Mouse (Mus musculus) embryonic facial prominence, embryonic 12.5 days (tissue): ENCODE measurements around the gene Tex26. TPM values are rescaled to one million over a fixed set of nuclear protein-coding genes. Genes with fewer than 3 reads are reported as not detected.

Experiments
- ATAC-seq: fragments of 200-750 bp; cut with Nextera tagmentation; 2 replicates; pipeline ENCODE4 v1.8.0; 2017; ENCODE audit not compliant: insufficient number of reproducible peaks, insufficient read depth, low FRiP score, low TSS enrichment
- H3K27ac ChIP-seq: fragments of 300-500 bp; sonication (generic); 2 replicates; pipeline ENCODE4 v1.5.1; 2016; ENCODE audit warnings: mild to moderate bottlenecking
- H3K27me3 ChIP-seq: fragments of 300-500 bp; sonication (generic); 2 replicates; pipeline ENCODE4 v1.6.1; 2016; ENCODE audit warnings: mild to moderate bottlenecking, moderate library complexity
- H3K36me3 ChIP-seq: fragments of 300-500 bp; sonication (generic); 2 replicates; pipeline ENCODE4 v1.6.1; 2016; ENCODE audit warnings: mild to moderate bottlenecking
- H3K4me1 ChIP-seq: fragments of 300-500 bp; sonication (generic); 2 replicates; pipeline ENCODE4 v1.6.1; 2016
- H3K4me2 ChIP-seq: fragments of 300-500 bp; sonication (generic); replicated peaks from 2 replicates; pipeline ENCODE4 v1.6.1; 2016; ENCODE audit warnings: mild to moderate bottlenecking, moderate library complexity
- H3K4me3 ChIP-seq: fragments of 300-500 bp; sonication (generic); 2 replicates; pipeline ENCODE4 v1.5.1; 2016; ENCODE audit warnings: mild to moderate bottlenecking
- H3K9ac ChIP-seq: fragments of 300-500 bp; sonication (generic); 2 replicates; pipeline ENCODE4 v1.6.1; 2016; ENCODE audit warnings: mild to moderate bottlenecking, moderate library complexity
- H3K9me3 ChIP-seq: fragments of 300-500 bp; sonication (generic); 2 replicates; pipeline ENCODE4 v1.6.1; 2016; ENCODE audit warnings: mild to moderate bottlenecking, moderate library complexity
- WGBS: fragments of 180-500 bp; shearing (Covaris S2); methylation state at CpG from one replicate; pipeline ENCODE4 v1.1.7; 2016; 5-methylcytosine and 5-hydroxymethylcytosine counted together
- polyA plus RNA-seq: library from polyadenylated mRNA; unstranded; fragments of >200 nt; fragmentation: Nextera tagmentation; extraction: Ambion mirVana; gene quantifications from 2 replicates; pipeline ENCODE4 v1.2.1, GENCODE M21; 2016

Gene Tex26
- polyA plus RNA-seq, 1 experiment from 2014 or later, result 0.63 TPM

DNA sequence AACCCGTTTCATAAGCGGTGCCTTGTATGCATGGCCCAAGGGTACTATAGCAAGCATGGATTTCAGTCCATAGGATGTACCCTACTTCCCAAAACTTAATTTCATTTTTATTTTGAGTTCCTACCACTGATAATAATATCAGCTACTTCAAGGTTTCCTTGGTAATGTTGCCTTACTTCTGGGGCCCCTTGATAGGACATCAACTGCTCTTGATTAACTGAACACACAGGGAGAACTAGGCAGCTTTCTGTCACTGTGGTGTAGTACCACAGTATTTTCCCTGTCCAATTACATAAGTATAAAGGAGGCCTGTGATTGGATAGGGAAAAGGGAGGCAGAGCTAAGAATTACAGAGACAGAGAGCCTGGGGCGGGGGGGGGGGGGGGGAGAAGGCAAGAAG, 75.4 kb downstream of the Tex26 start:
- Histone ChIP-seq H3K9me3 (no peaks in the 10 kb centered on the region), H3K27ac (peak overlapping the region; percentile 85), H3K9ac (no peak overlapping the region), H3K4me1 (peaks cover 28% of the 10 kb centered on the region), H3K4me2 (peak overlapping the region; percentile 41; the same call in 1 of the 2 replicates), H3K27me3 (no peaks in the 10 kb centered on the region), H3K4me3 (no peak overlapping the region), H3K36me3 (no peaks in the 10 kb centered on the region)
- no peak for ATAC-seq
- 32% methylated on average over 2 of the region's 3 CpGs for WGBS

DNA sequence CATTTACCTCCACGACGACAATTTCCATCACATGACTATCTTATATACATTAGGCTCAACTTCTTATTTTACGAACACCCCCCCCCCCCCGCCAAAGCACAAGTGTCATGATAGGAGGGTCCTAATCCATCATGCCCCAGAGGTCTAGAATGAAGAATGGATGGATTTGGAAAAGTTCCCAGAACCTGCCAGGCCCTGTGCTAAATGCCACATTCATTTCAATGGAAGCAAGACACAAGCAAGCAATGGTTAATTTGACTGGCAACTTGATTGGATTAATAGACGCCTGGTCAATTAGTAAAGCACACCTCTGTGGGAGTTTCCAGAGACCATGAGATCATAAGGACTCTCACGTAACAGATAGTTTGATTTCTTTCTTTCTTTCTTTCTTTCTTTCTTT, 77.7 kb downstream of the Tex26 start:
- no peaks in the 10 kb centered on the region for H3K9me3 ChIP-seq
- no peak overlapping the region for H3K27ac ChIP-seq
- no peak overlapping the region for H3K9ac ChIP-seq
- no peaks in the 10 kb centered on the region for H3K27me3 ChIP-seq
- H3K4me3 ChIP-seq, result no peak overlapping the region
- 71% methylated on average over 6 of the region's 6 CpGs for WGBS
- peaks cover 31% of the 10 kb centered on the region for H3K4me1 ChIP-seq
- no peak overlapping the region for H3K4me2 ChIP-seq
- no peaks in the 10 kb centered on the region for H3K36me3 ChIP-seq
- ATAC-seq, result no peak

Other genes starting within 250 kb of the Tex26 start
- gene Alox5ap, start 174.9 kb upstream of the Tex26 start, polyA plus RNA-seq, result 8.5 and 13.1 TPM in 2 replicates
- gene Medag, start 27.9 kb upstream of the Tex26 start, polyA plus RNA-seq, result 0.89 and 1.3 TPM in 2 replicates
- 0.08 TPM in 1 of 2 replicates, not detected in the other for gene Wdr95, start 89.0 kb downstream of the Tex26 start, polyA plus RNA-seq
- gene Hsph1, start 196.7 kb downstream of the Tex26 start, polyA plus RNA-seq, result 81.7 and 83.7 TPM in 2 replicates
- 15.7 and 16.9 TPM in 2 replicates for gene B3glct, start 238.6 kb downstream of the Tex26 start, polyA plus RNA-seq